Mouse (Mus musculus): ENCODE results near the gene Spata2. TPM values are rescaled to one million over a fixed set of nuclear protein-coding genes. Genes with fewer than 3 reads are reported as not detected.

Gene Spata2
- polyA plus RNA-seq, 1 experiment from 2014 or later: 15.4 TPM

DNA sequence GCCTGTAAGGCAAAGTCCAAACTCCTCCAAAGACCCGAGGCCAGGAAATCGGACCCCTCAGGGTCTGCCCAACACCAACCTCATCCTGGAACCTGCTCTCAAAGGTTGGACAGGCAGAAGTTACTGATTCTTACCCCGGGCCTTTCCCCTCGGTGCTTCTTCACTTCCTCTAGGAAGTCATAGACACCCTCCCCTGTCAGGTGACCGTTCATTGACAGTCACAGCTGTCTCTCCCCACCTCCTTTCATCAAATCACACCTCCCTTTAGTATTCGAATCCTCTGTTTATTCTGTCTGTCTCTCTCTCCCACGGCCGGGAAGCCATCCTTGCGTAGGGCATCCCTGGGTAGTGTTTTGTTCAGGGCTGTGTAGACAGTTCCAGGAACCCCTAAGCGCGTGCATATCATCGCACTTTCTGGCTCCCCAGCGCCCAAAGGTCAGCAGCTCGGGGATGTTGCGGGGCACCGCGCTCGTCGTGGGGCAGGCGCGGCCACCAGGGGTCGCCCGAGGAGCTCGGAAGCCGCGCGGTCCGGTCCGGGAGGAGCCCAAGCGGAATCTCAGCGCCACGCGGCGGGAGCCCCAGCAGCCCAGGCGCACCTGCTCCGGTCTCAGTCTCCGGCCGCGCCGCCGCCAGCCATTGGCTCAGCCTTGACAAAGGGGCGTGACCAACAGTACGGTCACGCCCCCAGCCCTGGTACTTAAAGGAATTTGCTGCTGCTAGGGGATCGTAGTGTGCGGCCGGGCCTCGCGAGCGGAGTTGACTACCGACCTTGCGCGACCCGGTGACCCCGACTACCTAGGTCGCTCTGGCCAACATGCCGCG is 45.0 kb upstream of the Spata2 start, which contains the start of gene Snai1:
Gene Snai1 (plus strand): TSS at position 720 of the 822 bp plus-strand sequence.
- H3K9me3 ChIP-seq (ENCODE audit: control insufficient read depth, low read length): no peaks in the 10 kb centered on the region
- H3K27me3 ChIP-seq (replicated peaks; ENCODE audit: control insufficient read depth, insufficient read depth, low read length): 0 out of 2 replicates have a peak, but pooled peaks cover 2% of the 10 kb centered on the region
- no peaks in the 10 kb centered on the region for H3K36me3 ChIP-seq (ENCODE audit: control insufficient read depth, insufficient read depth, low read length)
- H3K27ac ChIP-seq (ENCODE audit: low read length): peak within 1 kb of the TSS; percentile 47; the same call in 1 of the 2 replicates
- peak within 1 kb of the TSS; percentile 95 for H3K4me2 ChIP-seq (ENCODE audit: low read depth, low read length)
- H3K4me3 ChIP-seq (ENCODE audit: low read length): peak within 1 kb of the TSS; percentile 61
- under 1% methylated on average over 58 of the region's 58 CpGs for WGBS
- H3K4me1 ChIP-seq (ENCODE audit: control insufficient read depth, insufficient read depth, low read length): peaks cover 25% of the 10 kb centered on the region
- H3K9ac ChIP-seq (ENCODE audit: low read depth, low read length): peak within 1 kb of the TSS; percentile 82
- ATAC-seq: peak; percentile 98

DNA sequence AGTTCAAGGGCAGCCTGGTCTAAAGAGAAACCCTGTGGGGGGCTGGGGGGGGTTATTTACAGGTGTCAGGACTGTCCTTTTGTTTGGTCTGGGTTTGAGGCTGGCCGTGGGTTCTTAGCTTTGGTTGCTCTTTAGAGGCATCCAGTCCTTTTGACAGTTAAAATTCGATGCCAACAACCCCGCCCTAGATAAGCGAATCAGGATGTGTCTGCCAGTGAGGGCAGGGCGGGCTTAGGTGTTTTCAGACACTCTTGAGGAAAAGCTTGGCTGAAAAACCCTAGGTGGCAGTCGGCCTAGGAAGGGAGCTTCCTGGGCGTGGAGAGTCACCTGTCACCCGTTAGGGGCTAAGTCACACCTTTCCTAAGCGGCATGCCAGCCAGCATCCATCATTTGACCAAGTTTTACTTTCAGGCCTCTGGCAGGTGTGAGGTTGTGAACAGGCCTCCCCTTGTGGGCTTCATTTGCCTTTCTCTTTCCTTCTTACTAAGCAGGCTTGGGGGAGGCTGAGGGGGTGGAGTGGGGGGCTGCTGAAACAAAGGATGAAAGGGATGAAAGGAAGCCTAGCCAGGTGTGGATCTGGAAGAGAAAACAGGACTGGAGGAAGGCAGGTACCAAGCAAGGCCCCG is 43.7 kb upstream of the Spata2 start:
- H3K4me1 ChIP-seq (ENCODE audit: control insufficient read depth, insufficient read depth, low read length): peaks cover 18% of the 10 kb centered on the region
- H3K36me3 ChIP-seq (ENCODE audit: control insufficient read depth, insufficient read depth, low read length): no peaks in the 10 kb centered on the region
- no peak for ATAC-seq
- no peak overlapping the region for H3K4me2 ChIP-seq (ENCODE audit: low read depth, low read length)
- 0 out of 2 replicates have a peak, but pooled peaks cover 2% of the 10 kb centered on the region for H3K27me3 ChIP-seq (replicated peaks; ENCODE audit: control insufficient read depth, insufficient read depth, low read length)
- H3K4me3 ChIP-seq (ENCODE audit: low read length): no peak overlapping the region
- 40% methylated on average over 10 of the region's 10 CpGs for WGBS
- H3K9ac ChIP-seq (ENCODE audit: low read depth, low read length): no peak overlapping the region
- H3K9me3 ChIP-seq (ENCODE audit: control insufficient read depth, low read length): no peaks in the 10 kb centered on the region
- H3K27ac ChIP-seq (ENCODE audit: low read length): no peak overlapping the region

DNA sequence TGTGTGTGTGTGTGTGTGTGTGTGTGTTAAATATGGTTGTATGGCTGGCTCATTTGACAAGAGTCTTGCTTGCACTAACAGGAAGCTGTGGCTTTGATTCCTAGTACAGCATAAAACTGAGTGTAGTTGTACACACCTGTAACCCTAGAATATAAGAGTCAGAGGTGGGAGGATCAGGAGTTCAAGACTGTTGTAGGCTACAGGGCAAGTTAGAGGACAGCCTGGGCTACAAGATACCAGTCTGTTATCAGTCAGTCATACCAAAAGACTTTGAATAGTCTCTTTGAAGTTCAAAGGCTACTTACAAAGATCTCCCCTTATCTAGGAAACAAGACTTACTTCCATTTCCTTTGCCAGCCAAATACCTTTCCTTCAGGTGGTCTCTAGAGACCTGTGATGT is 41.2 kb upstream of the Spata2 start:
- Histone ChIP-seq H3K4me1 (ENCODE audit: control insufficient read depth, insufficient read depth, low read length) (peaks cover 9% of the 10 kb centered on the region), H3K27me3 (replicated peaks; ENCODE audit: control insufficient read depth, insufficient read depth, low read length) (0 out of 2 replicates have a peak, but pooled peaks cover 2% of the 10 kb centered on the region), H3K27ac (ENCODE audit: low read length) (no peak overlapping the region), H3K9me3 (ENCODE audit: control insufficient read depth, low read length) (no peaks in the 10 kb centered on the region), H3K4me3 (ENCODE audit: low read length) (no peak overlapping the region), H3K36me3 (ENCODE audit: control insufficient read depth, insufficient read depth, low read length) (no peaks in the 10 kb centered on the region), H3K4me2 (ENCODE audit: low read depth, low read length) (no peak overlapping the region), H3K9ac (ENCODE audit: low read depth, low read length) (no peak overlapping the region)
- ATAC-seq: no peak

DNA sequence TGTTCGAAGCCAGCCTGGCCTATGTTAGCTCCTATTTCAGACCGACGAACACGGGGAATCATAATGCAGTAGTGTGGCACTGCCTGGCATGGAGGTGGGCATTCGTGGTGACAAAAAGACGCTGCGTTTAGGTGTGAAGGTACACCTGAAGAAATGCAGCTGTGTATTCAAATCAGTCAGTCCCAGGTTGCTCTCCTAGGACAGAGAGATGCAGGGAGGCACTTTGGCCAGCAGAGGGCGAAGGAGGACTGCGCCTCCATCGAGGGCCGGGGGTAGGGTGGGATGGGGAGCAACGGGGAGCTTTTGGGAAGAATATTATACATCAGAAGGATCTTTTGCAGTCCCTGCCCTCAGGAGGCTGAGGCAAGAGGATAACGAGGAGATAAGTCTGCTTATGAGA is 39.4 kb upstream of the Spata2 start:
- Histone ChIP-seq H3K9ac (ENCODE audit: low read depth, low read length) (0 out of 2 replicates have a peak overlapping the region, but pooled peaks have one; percentile 3), H3K4me3 (ENCODE audit: low read length) (no peak overlapping the region), H3K4me2 (ENCODE audit: low read depth, low read length) (no peak overlapping the region), H3K27me3 (replicated peaks; ENCODE audit: control insufficient read depth, insufficient read depth, low read length) (0 out of 2 replicates have a peak, but pooled peaks cover 1% of the 10 kb centered on the region), H3K36me3 (ENCODE audit: control insufficient read depth, insufficient read depth, low read length) (no peaks in the 10 kb centered on the region), H3K4me1 (ENCODE audit: control insufficient read depth, insufficient read depth, low read length) (no peaks in the 10 kb centered on the region; the same call in 1 of the 2 replicates), H3K9me3 (ENCODE audit: control insufficient read depth, low read length) (no peaks in the 10 kb centered on the region), H3K27ac (ENCODE audit: low read length) (no peak overlapping the region)
- no peak for ATAC-seq
- 21% methylated on average over 13 of the region's 13 CpGs for WGBS

DNA sequence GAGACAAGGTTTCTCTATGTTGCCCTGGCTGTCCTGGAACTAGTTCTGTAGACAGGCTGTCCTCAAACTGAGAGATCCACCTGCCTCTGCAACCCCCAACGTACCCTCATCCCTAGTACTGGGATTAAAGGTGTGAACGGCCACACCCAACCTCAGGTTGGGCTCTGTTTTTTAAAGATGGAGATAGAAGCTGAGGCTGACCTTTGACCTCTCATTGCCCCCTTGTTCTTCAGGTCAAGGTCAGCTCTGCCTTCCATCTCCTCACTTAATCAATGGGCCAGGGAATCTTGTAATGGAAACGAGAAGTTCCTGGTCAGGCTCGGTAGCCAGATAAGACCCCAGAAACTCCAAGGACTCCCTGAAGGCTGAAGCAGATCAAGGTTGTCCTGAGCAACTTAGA is 37.8 kb upstream of the Spata2 start:
- Histone ChIP-seq H3K36me3 (ENCODE audit: control insufficient read depth, insufficient read depth, low read length) (no peaks in the 10 kb centered on the region), H3K27me3 (replicated peaks; ENCODE audit: control insufficient read depth, insufficient read depth, low read length) (no peaks in the 10 kb centered on the region), H3K9ac (ENCODE audit: low read depth, low read length) (no peak overlapping the region), H3K27ac (ENCODE audit: low read length) (no peak overlapping the region), H3K4me2 (ENCODE audit: low read depth, low read length) (no peak overlapping the region), H3K4me3 (ENCODE audit: low read length) (no peak overlapping the region), H3K4me1 (ENCODE audit: control insufficient read depth, insufficient read depth, low read length) (no peaks in the 10 kb centered on the region), H3K9me3 (ENCODE audit: control insufficient read depth, low read length) (no peaks in the 10 kb centered on the region)
- WGBS: 71% methylated on average over 4 of the region's 4 CpGs
- no peak for ATAC-seq

DNA sequence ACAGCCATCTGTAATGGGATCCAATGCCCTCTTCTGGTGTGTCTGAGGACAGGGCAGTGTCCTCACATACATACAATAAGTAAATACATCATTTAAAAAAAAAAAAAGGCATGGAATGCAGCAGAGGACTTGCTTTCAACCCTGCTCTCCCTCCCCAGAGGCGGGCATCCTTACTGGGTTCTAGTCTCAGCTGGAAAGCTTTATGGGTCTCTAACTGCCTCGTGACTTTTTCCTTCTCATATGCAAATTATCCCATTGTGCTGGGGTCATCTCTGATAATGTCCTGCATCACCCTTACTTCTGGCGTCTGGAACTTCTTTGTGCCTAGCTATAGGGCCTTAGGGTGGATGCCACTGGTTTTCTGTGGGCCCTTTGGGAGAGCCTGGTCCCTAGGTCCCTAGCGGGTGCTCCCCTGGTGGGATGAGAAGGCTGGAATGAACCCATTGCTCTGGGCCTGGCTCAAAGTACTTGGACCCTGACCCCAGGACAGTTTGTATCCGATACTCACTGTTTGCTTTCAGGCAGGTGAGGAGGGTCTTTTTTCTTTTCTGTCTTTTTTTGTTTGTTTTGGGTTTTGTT is 37.3 kb upstream of the Spata2 start:
- WGBS: 57% methylated on average over 5 of the region's 5 CpGs

DNA sequence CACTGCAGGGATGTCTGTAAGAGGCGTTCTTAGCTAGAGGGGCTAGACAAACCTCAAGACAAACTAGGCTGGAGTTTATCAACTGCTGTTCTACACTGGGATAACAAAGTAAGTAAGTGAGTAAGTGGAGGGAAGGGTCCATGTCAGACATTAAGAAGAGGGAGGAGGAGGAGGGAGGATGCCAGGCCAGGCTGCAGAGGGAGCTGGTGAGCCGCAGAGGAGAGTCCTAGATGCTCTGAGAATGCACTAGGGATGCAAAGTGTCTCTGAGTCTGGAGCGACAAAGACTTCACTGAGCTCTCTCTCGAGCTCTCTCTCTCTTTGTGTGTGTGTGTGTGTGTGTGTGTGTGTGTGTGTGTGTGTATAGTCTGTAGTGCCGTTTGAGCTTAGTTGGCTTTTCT is 35.6 kb upstream of the Spata2 start:
- Histone ChIP-seq H3K27me3 (replicated peaks; ENCODE audit: control insufficient read depth, insufficient read depth, low read length) (no peaks in the 10 kb centered on the region), H3K4me3 (ENCODE audit: low read length) (no peak overlapping the region), H3K36me3 (ENCODE audit: control insufficient read depth, insufficient read depth, low read length) (no peaks in the 10 kb centered on the region), H3K9me3 (ENCODE audit: control insufficient read depth, low read length) (no peaks in the 10 kb centered on the region), H3K4me2 (ENCODE audit: low read depth, low read length) (no peak overlapping the region), H3K27ac (ENCODE audit: low read length) (no peak overlapping the region), H3K9ac (ENCODE audit: low read depth, low read length) (no peak overlapping the region), H3K4me1 (ENCODE audit: control insufficient read depth, insufficient read depth, low read length) (no peaks in the 10 kb centered on the region)
- 14% methylated on average over 5 of the region's 5 CpGs for WGBS
- ATAC-seq: no peak

More for the DNA sequence above, 37.3 kb upstream of the Spata2 start:
- H3K36me3 ChIP-seq (ENCODE audit: control insufficient read depth, insufficient read depth, low read length): no peaks in the 10 kb centered on the region
- H3K27me3 ChIP-seq (replicated peaks; ENCODE audit: control insufficient read depth, insufficient read depth, low read length): no peaks in the 10 kb centered on the region
- no peak overlapping the region for H3K27ac ChIP-seq (ENCODE audit: low read length)
- no peaks in the 10 kb centered on the region for H3K4me1 ChIP-seq (ENCODE audit: control insufficient read depth, insufficient read depth, low read length)
- no peak overlapping the region for H3K9ac ChIP-seq (ENCODE audit: low read depth, low read length)
- ATAC-seq: no peak
- H3K4me3 ChIP-seq (ENCODE audit: low read length): no peak overlapping the region
- no peaks in the 10 kb centered on the region for H3K9me3 ChIP-seq (ENCODE audit: control insufficient read depth, low read length)
- H3K4me2 ChIP-seq (ENCODE audit: low read depth, low read length): no peak overlapping the region

DNA sequence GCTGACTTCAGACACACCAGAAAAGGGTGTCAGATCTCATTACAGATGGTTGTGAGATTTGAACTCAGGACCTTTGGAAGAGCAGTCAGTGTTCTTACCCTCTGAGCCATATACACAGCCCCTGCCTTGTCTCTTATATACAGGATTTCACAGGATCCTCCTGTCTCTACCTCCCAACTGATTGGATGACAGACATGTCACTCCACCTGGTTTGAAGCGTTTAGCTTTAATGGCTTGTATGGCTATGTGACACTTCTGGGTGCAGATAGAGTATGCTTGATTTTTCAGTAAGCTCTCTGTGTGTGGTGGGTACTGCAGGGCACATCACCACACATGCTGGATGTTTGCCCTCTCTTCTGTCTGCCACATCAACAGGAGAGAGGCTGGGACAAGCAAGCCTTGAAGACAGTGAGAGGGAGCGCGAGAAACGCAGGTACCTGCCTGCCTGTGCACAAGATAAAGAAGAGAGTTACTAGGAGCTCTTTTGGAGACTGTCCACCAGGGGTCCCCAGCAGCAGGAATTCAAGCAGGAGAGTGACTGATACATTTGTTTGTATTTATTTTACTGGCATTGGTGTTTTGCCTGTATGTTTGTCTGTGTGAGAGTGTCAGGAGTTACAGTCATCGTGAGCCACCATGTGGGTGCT is 27.0 kb upstream of the Spata2 start:
- ATAC-seq: no peak
- Histone ChIP-seq H3K36me3 (ENCODE audit: control insufficient read depth, insufficient read depth, low read length) (peaks cover 3% of the 10 kb centered on the region), H3K27ac (ENCODE audit: low read length) (no peak overlapping the region), H3K4me1 (ENCODE audit: control insufficient read depth, insufficient read depth, low read length) (no peaks in the 10 kb centered on the region), H3K9ac (ENCODE audit: low read depth, low read length) (no peak overlapping the region), H3K27me3 (replicated peaks; ENCODE audit: control insufficient read depth, insufficient read depth, low read length) (no peaks in the 10 kb centered on the region), H3K9me3 (ENCODE audit: control insufficient read depth, low read length) (no peaks in the 10 kb centered on the region), H3K4me2 (ENCODE audit: low read depth, low read length) (no peak overlapping the region), H3K4me3 (ENCODE audit: low read length) (no peak overlapping the region)
- 76% methylated on average over 5 of the region's 5 CpGs for WGBS

DNA sequence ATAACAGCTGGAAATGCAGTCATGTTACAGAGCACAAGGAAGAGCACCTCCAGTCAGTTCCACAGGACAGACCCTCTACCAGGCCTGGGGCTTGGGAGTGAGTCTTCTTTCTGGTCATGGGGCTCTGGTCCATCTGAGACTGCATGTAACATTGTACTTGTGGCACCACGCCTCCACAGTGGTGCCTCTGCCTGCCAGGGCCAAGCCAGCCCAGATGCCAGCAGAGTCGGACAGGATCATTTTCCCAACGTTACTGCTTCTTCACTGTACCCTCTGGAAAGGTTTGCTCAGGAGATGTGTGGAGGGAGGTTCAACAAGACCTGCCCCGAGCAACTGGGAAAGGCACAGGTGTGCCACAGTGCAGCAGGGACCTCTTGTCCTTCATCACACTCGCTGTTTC is 23.0 kb upstream of the Spata2 start:
- Histone ChIP-seq H3K27me3 (replicated peaks; ENCODE audit: control insufficient read depth, insufficient read depth, low read length) (no peaks in the 10 kb centered on the region), H3K9ac (ENCODE audit: low read depth, low read length) (no peak overlapping the region), H3K36me3 (ENCODE audit: control insufficient read depth, insufficient read depth, low read length) (peaks cover 32% of the 10 kb centered on the region), H3K4me2 (ENCODE audit: low read depth, low read length) (no peak overlapping the region), H3K27ac (ENCODE audit: low read length) (no peak overlapping the region), H3K4me3 (ENCODE audit: low read length) (no peak overlapping the region), H3K4me1 (ENCODE audit: control insufficient read depth, insufficient read depth, low read length) (no peaks in the 10 kb centered on the region), H3K9me3 (ENCODE audit: control insufficient read depth, low read length) (no peaks in the 10 kb centered on the region)
- WGBS: 90% methylated on average over 5 of the region's 5 CpGs
- no peak for ATAC-seq

All from intestine, embryonic 16.5 days (tissue).